Mouse (Mus musculus): ENCODE results near the gene Hps5. TPM values are rescaled to one million over a fixed set of nuclear protein-coding genes. Genes with fewer than 3 reads are reported as not detected.

Hps5 gene
- polyA plus RNA-seq, 1 experiment from 2014 or later, result 27.2 TPM

GRCm38 (mm10) chr7:46712250-46712649 is 83.6 kb downstream of the Hps5 start:
- no peak for ATAC-seq
- no peaks in the 10 kb centered on the region for H3K27me3 ChIP-seq (replicated peaks; ENCODE audit: control insufficient read depth, insufficient read depth, low read length)
- no peaks in the 10 kb centered on the region for H3K9me3 ChIP-seq (ENCODE audit: control insufficient read depth, low read length)
- H3K36me3 ChIP-seq (ENCODE audit: control insufficient read depth, insufficient read depth, low read length), result no peaks in the 10 kb centered on the region
- H3K4me1 ChIP-seq (ENCODE audit: control insufficient read depth, insufficient read depth, low read length), result 0 out of 2 replicates have a peak, but pooled peaks cover 4% of the 10 kb centered on the region
- no peak overlapping the region for H3K27ac ChIP-seq (ENCODE audit: low read length)
- no peak overlapping the region for H3K4me3 ChIP-seq (ENCODE audit: low read length)
- no peak overlapping the region for H3K9ac ChIP-seq (ENCODE audit: low read depth, low read length)
- WGBS, result 60% methylated on average over 6 of the region's 6 CpGs
- H3K4me2 ChIP-seq (ENCODE audit: low read depth, low read length), result no peak overlapping the region

Other genes starting within 250 kb of the Hps5 start
- gene Sergef, start 156.3 kb downstream of the Hps5 start, polyA plus RNA-seq (2015; fragmentation: Nextera tagmentation; extraction: Ambion mirVana), result 14.6 and 14.7 TPM in 2 replicates
- gene Tph1, start 123.5 kb downstream of the Hps5 start, polyA plus RNA-seq (2015; fragmentation: Nextera tagmentation; extraction: Ambion mirVana), result 2.4 and 2.6 TPM in 2 replicates
- 22.9 and 25.4 TPM in 2 replicates for gene Saal1, start 85.4 kb downstream of the Hps5 start, polyA plus RNA-seq (2015; fragmentation: Nextera tagmentation; extraction: Ambion mirVana)
- gene Saa3, start 80.4 kb downstream of the Hps5 start, polyA plus RNA-seq (2015; fragmentation: Nextera tagmentation; extraction: Ambion mirVana), result 1.0 and 1.4 TPM in 2 replicates
- gene Saa4, start 63.5 kb downstream of the Hps5 start, polyA plus RNA-seq (2015; fragmentation: Nextera tagmentation; extraction: Ambion mirVana), result 0.32 TPM in 1 of 2 replicates, not detected in the other
- gene Saa1, start 53.1 kb downstream of the Hps5 start, polyA plus RNA-seq (2015; fragmentation: Nextera tagmentation; extraction: Ambion mirVana), result 0.28 and 0.34 TPM in 2 replicates
- 0.18 TPM in 1 of 2 replicates, not detected in the other for gene Saa2, start 44.3 kb downstream of the Hps5 start, polyA plus RNA-seq (2015; fragmentation: Nextera tagmentation; extraction: Ambion mirVana)
- 78.5 and 80.1 TPM in 2 replicates for gene Gtf2h1, start within 50 bp of the Hps5 start, polyA plus RNA-seq (2015; fragmentation: Nextera tagmentation; extraction: Ambion mirVana)
- gene Ldha, start 45.4 kb upstream of the Hps5 start, polyA plus RNA-seq (2015; fragmentation: Nextera tagmentation; extraction: Ambion mirVana), result 3,052 and 3,173 TPM in 2 replicates
- not detected in 2 replicates for gene Ldhc, start 65.1 kb upstream of the Hps5 start, polyA plus RNA-seq (2015; fragmentation: Nextera tagmentation; extraction: Ambion mirVana)
- gene Tsg101, start 123.9 kb upstream of the Hps5 start, polyA plus RNA-seq (2015; fragmentation: Nextera tagmentation; extraction: Ambion mirVana), result 115 and 128 TPM in 2 replicates
- 10.0 and 10.1 TPM in 2 replicates for gene Uevld, start 162.5 kb upstream of the Hps5 start, polyA plus RNA-seq (2015; fragmentation: Nextera tagmentation; extraction: Ambion mirVana)
- gene Gm9999, start 187.5 kb upstream of the Hps5 start, polyA plus RNA-seq (2015; fragmentation: Nextera tagmentation; extraction: Ambion mirVana), result not detected in 2 replicates
- gene Spty2d1, start 212.3 kb upstream of the Hps5 start, polyA plus RNA-seq (2015; fragmentation: Nextera tagmentation; extraction: Ambion mirVana), result 15.2 and 16.5 TPM in 2 replicates

All from intestine, embryonic 16.5 days (tissue).